Mouse (Mus musculus) embryonic facial prominence, embryonic 10.5 days (tissue): Measurements from ENCODE around the gene Thumpd1. TPM values are rescaled to one million over a fixed set of nuclear protein-coding genes. Genes with fewer than 3 reads are reported as not detected.
"Not testable (repeated sequence)": the region's sequence is repeated elsewhere in the genome, so short reads cannot be mapped to it uniquely, and the experiment has no call there.

Experiments used
- DNase-seq: peaks from one replicate; pipeline ENCODE4 v3.0.0-alpha.2; 2017; ENCODE audit warnings: low spot score
- H3K27ac ChIP-seq: fragments of 300-500 bp; sonication (generic); replicated peaks from 2 replicates; pipeline ENCODE4 v1.5.1; 2016; ENCODE audit warnings: mild to moderate bottlenecking
- H3K27me3 ChIP-seq: fragments of 300-500 bp; sonication (generic); replicated peaks from 2 replicates; pipeline ENCODE4 v1.6.1; 2016; ENCODE audit warnings: low read depth, mild to moderate bottlenecking; ENCODE audit not compliant: poor library complexity, severe bottlenecking
- H3K36me3 ChIP-seq: fragments of 300-500 bp; sonication (generic); replicated peaks from 2 replicates; pipeline ENCODE4 v1.6.1; 2016; ENCODE audit warnings: mild to moderate bottlenecking, moderate library complexity
- H3K4me1 ChIP-seq: fragments of 300-500 bp; sonication (generic); 2 replicates; pipeline ENCODE4 v1.6.1; 2016
- H3K4me3 ChIP-seq: fragments of 300-500 bp; sonication (generic); 2 replicates; pipeline ENCODE4 v1.5.1; 2016; ENCODE audit warnings: mild to moderate bottlenecking, moderate library complexity
- H3K9me3 ChIP-seq: fragments of 300-500 bp; sonication (generic); 2 replicates; pipeline ENCODE4 v1.6.1; 2016; ENCODE audit warnings: mild to moderate bottlenecking
- WGBS: fragments of 180-500 bp; shearing (Covaris S2); methylation state at CpG from one replicate; pipeline ENCODE4 v1.1.7; 2016; 5-methylcytosine and 5-hydroxymethylcytosine counted together
- polyA plus RNA-seq: library from polyadenylated mRNA; unstranded; fragments of >200 nt; fragmentation: Nextera tagmentation; extraction: Ambion mirVana; gene quantifications from 2 replicates; pipeline ENCODE4 v1.2.1, GENCODE M21; 2016

Thumpd1 gene
- 105 and 107 TPM in 2 replicates for polyA plus RNA-seq

DNA sequence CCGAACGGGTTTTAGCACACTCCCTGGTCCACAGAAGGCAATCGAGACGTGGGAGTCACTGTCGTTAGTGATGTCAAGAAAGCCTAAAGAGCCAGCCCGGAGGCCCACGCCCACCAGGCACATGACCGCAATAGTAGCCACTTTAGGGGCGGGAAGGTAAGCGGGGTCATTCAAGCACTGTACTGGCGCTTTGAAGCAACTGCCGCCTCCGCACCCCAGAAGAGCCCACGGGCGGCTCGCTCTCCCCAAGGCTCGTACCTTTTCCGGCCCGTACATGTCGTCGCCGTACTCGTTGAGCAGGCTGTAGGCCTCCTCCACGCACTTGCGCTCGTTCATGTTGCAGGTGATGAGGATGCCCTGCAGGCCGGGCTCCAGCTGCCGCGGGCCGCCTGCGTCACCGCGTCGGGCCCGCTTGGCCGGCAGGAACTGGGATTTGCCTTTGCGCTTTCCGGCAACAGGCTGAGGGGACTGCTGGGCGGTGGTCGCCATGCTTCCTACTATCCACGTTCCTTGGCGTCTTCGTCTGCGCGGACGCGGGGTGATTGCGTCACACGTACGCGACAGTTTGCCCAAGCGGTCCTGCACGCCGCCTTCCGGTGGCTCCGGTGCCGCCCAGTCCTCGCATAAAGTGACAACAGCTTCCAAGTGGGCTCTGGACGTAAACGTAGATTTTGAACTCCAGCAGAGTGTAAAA lies at the start of gene Thumpd1:
Thumpd1 (minus strand) TSS at position 546 of the 694 bp plus-strand sequence.
- peaks cover 8% of the 10 kb centered on the region for H3K4me1 ChIP-seq
- H3K9me3 ChIP-seq: no peaks in the 10 kb centered on the region
- H3K36me3 ChIP-seq: peaks cover 38% of the 10 kb centered on the region
- H3K27ac ChIP-seq: peak within 1 kb of the TSS; percentile 93
- DNase-seq: peak; percentile 93
- peak within 1 kb of the TSS; percentile 96 for H3K4me3 ChIP-seq
- WGBS: under 1% methylated on average over 60 of the region's 60 CpGs
- no peaks in the 10 kb centered on the region for H3K27me3 ChIP-seq

DNA sequence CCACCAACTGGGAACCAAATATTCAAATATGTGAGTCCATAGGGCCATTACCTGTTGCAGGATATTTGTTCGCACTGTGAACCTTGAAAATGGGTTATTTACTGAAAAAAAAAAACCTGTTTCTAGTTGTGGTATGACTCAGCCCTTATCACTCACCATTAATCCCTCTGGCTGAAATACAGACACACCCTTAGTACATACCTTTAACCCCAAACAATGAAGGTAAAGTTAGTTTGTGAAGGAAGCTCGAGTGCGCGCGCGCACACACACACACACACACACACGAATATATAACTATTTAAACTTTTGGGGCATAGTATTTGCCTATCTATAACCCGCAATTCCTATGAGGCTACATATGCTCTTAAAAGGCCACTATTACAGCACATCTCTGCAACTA lies 49.3 kb upstream of the Thumpd1 start:
- Histone ChIP-seq H3K27ac (no peak overlapping the region), H3K9me3 (no peaks in the 10 kb centered on the region), H3K4me3 (no peak overlapping the region), H3K36me3 (no peaks in the 10 kb centered on the region), H3K27me3 (no peaks in the 10 kb centered on the region), H3K4me1 (no peaks in the 10 kb centered on the region)
- WGBS: 94% methylated on average over 8 of the region's 8 CpGs
- no peak for DNase-seq

GRCm38 (mm10) chr7:119766996-119767395 lies 46.4 kb upstream of the Thumpd1 start:
- H3K4me1 ChIP-seq: no peaks in the 10 kb centered on the region

DNA sequence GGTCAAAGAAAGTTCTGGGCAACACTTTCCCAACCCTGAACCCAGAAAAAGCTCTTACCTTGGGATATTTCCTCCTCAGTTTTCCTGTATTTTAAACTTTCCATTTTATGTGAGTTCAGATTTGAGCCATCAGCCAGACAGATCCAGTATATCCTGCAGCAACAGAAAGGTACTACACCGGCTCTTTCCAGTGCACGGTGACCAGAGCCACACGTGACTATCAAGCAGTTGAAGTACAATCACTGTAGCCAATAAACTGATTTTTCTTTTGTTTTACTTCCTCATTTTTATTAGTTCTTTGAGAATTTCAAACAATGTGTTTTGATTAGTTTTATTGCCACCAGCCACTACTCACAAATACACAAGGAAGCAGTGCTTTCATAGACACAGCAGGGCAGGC lies 43.8 kb upstream of the Thumpd1 start:
- 96% methylated on average over 3 of the region's 3 CpGs for WGBS
- DNase-seq: no peak
- Histone ChIP-seq H3K4me3 (no peak overlapping the region), H3K27me3 (no peaks in the 10 kb centered on the region), H3K4me1 (no peaks in the 10 kb centered on the region), H3K9me3 (no peaks in the 10 kb centered on the region), H3K36me3 (no peaks in the 10 kb centered on the region), H3K27ac (no peak overlapping the region)

More at GRCm38 (mm10) chr7:119766996-119767395, 46.4 kb upstream of the Thumpd1 start:
- Histone ChIP-seq H3K27me3 (no peaks in the 10 kb centered on the region), H3K27ac (no peak overlapping the region), H3K4me3 (no peak overlapping the region), H3K36me3 (no peaks in the 10 kb centered on the region), H3K9me3 (no peaks in the 10 kb centered on the region)
- WGBS: 82% methylated on average over 6 of the region's 6 CpGs
- DNase-seq: no peak

GRCm38 (mm10) chr7:119762166-119762697 lies 41.6 kb upstream of the Thumpd1 start:
- no peak for DNase-seq
- Histone ChIP-seq H3K27ac (no peak overlapping the region), H3K4me1 (no peaks in the 10 kb centered on the region), H3K9me3 (no peaks in the 10 kb centered on the region), H3K27me3 (no peaks in the 10 kb centered on the region), H3K36me3 (no peaks in the 10 kb centered on the region), H3K4me3 (no peak overlapping the region)
- 76% methylated on average over 4 of the region's 4 CpGs for WGBS

- no peak for DNase-seq
- H3K36me3 ChIP-seq: no peaks in the 10 kb centered on the region
- H3K27ac ChIP-seq: no peak within 1 kb of the TSS
- no peak within 1 kb of the TSS for H3K4me3 ChIP-seq
- H3K4me1 ChIP-seq: no peaks in the 10 kb centered on the region
- no peaks in the 10 kb centered on the region for H3K9me3 ChIP-seq
- H3K27me3 ChIP-seq: no peaks in the 10 kb centered on the region
- WGBS: 71% methylated on average over 11 of the region's 11 CpGs
Observed at GRCm38 (mm10) chr7:119760527-119760951, 39.9 kb upstream of the Thumpd1 start, which contains the start of gene Acsm3. Gene Acsm3, plus strand, starts transcription at chr7:119760923.

DNA sequence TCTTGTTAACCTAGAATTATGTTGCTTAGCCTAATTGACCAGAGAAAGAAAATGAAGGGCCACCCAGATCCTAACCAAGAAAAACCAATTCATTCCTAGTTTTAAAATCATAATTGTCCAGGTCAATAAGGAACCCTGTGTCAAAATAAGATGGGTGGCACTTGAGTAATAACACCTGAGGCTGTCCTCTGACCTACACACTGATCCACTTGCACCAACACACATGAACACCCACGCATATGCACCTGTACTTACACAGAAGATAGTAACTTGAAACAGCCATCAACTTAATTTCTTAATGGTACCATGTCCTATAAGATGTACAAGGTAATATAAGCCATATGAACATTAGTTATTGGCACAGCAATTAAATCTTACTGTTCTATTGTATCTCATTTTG lies 33.1 kb upstream of the Thumpd1 start:
- no peak overlapping the region for H3K4me3 ChIP-seq
- no peaks in the 10 kb centered on the region for H3K9me3 ChIP-seq
- no peaks in the 10 kb centered on the region for H3K27me3 ChIP-seq
- no peak for DNase-seq
- no peaks in the 10 kb centered on the region for H3K4me1 ChIP-seq
- 85% methylated on average over 1 of the region's 1 CpGs for WGBS
- no peaks in the 10 kb centered on the region for H3K36me3 ChIP-seq
- H3K27ac ChIP-seq: no peak overlapping the region

- no peak for DNase-seq
- H3K4me3 ChIP-seq: no peak overlapping the region
- H3K36me3 ChIP-seq: no peaks in the 10 kb centered on the region
- H3K9me3 ChIP-seq: no peaks in the 10 kb centered on the region
- H3K27me3 ChIP-seq: no peaks in the 10 kb centered on the region
- no peak overlapping the region for H3K27ac ChIP-seq
- H3K4me1 ChIP-seq: no peaks in the 10 kb centered on the region
- 70% methylated on average over 2 of the region's 2 CpGs for WGBS
Observed at GRCm38 (mm10) chr7:119749942-119750341, 29.3 kb upstream of the Thumpd1 start.

- Histone ChIP-seq H3K36me3 (no peaks in the 10 kb centered on the region), H3K4me1 (peaks cover 6% of the 10 kb centered on the region), H3K27me3 (peaks cover 4% of the 10 kb centered on the region; the same call in 1 of the 2 replicates), H3K4me3 (no peak overlapping the region), H3K9me3 (no peaks in the 10 kb centered on the region), H3K27ac (no peak overlapping the region)
- no peak for DNase-seq
- 75% methylated on average over 1 of the region's 2 CpGs for WGBS
Observed at GRCm38 (mm10) chr7:119748761-119749160, 28.2 kb upstream of the Thumpd1 start.

DNA sequence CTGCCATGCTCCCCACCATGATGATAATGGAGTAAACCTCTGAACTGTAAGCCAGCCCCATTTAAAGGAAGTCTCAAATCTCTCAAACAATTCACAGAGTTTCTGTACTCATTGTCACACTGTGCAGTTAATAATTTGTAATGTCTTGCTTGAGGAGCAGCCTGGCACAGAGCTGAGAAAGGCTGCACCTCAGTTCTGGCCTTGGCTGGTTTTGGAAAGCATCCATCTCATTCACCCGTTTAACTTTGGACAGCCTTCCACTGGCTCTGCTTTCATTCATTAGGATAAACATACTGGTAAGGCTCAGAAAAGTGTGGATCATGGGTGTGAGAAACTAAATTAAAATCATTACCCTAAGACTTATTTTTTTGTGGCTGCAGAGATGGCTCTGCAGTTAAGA lies 25.3 kb upstream of the Thumpd1 start:
- H3K4me1 ChIP-seq: peaks cover 6% of the 10 kb centered on the region
- no peaks in the 10 kb centered on the region for H3K36me3 ChIP-seq
- no peaks in the 10 kb centered on the region for H3K9me3 ChIP-seq
- DNase-seq: no peak
- 92% methylated on average over 1 of the region's 1 CpGs for WGBS
- H3K27ac ChIP-seq: no peak overlapping the region
- H3K4me3 ChIP-seq: no peak overlapping the region
- H3K27me3 ChIP-seq: peaks cover 10% of the 10 kb centered on the region

- 8% methylated on average over 34 of the region's 34 CpGs for WGBS
- peaks cover 10% of the 10 kb centered on the region for H3K27me3 ChIP-seq
Observed at GRCm38 (mm10) chr7:119744321-119744720, 23.7 kb upstream of the Thumpd1 start.

GRCm38 (mm10) chr7:119739798-119740468 lies 19.3 kb upstream of the Thumpd1 start:
- 4% methylated on average over 44 of the region's 44 CpGs for WGBS
- DNase-seq: peak; percentile 53
- H3K27ac ChIP-seq: peak overlapping the region; percentile 66

More at GRCm38 (mm10) chr7:119744321-119744720, 23.7 kb upstream of the Thumpd1 start:
- Histone ChIP-seq H3K4me3 (peak overlapping the region; percentile 42), H3K4me1 (peaks cover 6% of the 10 kb centered on the region), H3K9me3 (no peaks in the 10 kb centered on the region), H3K36me3 (no peaks in the 10 kb centered on the region), H3K27ac (peak overlapping the region; percentile 44; the same call in 1 of the 2 replicates)
- DNase-seq: peak; percentile 60

More at GRCm38 (mm10) chr7:119739798-119740468, 19.3 kb upstream of the Thumpd1 start:
- H3K27me3 ChIP-seq: peaks cover 15% of the 10 kb centered on the region
- peak overlapping the region; percentile 52 for H3K4me3 ChIP-seq
- not testable (repeated sequence) for H3K4me1 ChIP-seq, H3K9me3 ChIP-seq, H3K36me3 ChIP-seq
